Mouse (Mus musculus) MEL (cell line): ENCODE measurements around the gene Mphosph6. TPM values are rescaled to one million over a fixed set of nuclear protein-coding genes. Genes with fewer than 3 reads are reported as not detected.
A peak's percentile ranks its signal among the peaks of the same experiment; 100 is the strongest.

Source experiments
- DNase-seq: peaks from one replicate; pipeline ENCODE4 v3.0.0; 2011; ENCODE audit warnings: low read depth, low spot score
- H3K27ac ChIP-seq: 2 replicates; pipeline ENCODE4 v1.5.1; 2012; ENCODE audit warnings: low read depth, mild to moderate bottlenecking, control low read depth, low read length, moderate library complexity; ENCODE audit not compliant: control insufficient read depth
- H3K27me3 ChIP-seq, 2 experiments: fragments of 150-350 bp in 1 of 2; sonication (generic) in 1 of 2; 2 replicates each; pipeline ENCODE4 v1.6.1; 2012; ENCODE audit warnings: low read length in 2 of 2, mild to moderate bottlenecking in 2 of 2, improper control_type of control experiment in 1 of 2, moderate library complexity in 1 of 2; ENCODE audit not compliant: insufficient read depth in 2 of 2, control insufficient read depth in 1 of 2
- H3K36me3 ChIP-seq, 2 experiments: 2 replicates each; pipeline ENCODE4 v1.6.1; 2012 to 2014; ENCODE audit warnings: low read length in 2 of 2, improper control_type of control experiment in 1 of 2, inconsistent platforms in 1 of 2, mild to moderate bottlenecking in 1 of 2; ENCODE audit not compliant: insufficient read depth in 2 of 2, control insufficient read depth in 1 of 2
- H3K4me1 ChIP-seq, 2 experiments: fragments of 150-350 bp in 1 of 2; sonication (generic) in 1 of 2; 2 replicates each; pipeline ENCODE4 v1.6.1; 2012; ENCODE audit warnings: low read length in 2 of 2, improper control_type of control experiment in 1 of 2, mild to moderate bottlenecking in 1 of 2; ENCODE audit not compliant: insufficient read depth in 2 of 2, control insufficient read depth in 1 of 2
- H3K4me3 ChIP-seq, 2 experiments: fragments of 150-350 bp in 1 of 2; sonication (generic) in 1 of 2; 2 replicates each; pipeline ENCODE4 v1.5.1; 2012; ENCODE audit warnings: low read depth in 2 of 2, low read length in 2 of 2, mild to moderate bottlenecking in 2 of 2, moderate library complexity in 2 of 2, control low read depth in 1 of 2, improper control_type of control experiment in 1 of 2; ENCODE audit not compliant: control insufficient read depth in 1 of 2, insufficient read depth in 1 of 2
- H3K79me2 ChIP-seq: 2 replicates; pipeline ENCODE4 v1.6.1; 2012; ENCODE audit warnings: mild to moderate bottlenecking, low read length, moderate library complexity; ENCODE audit not compliant: control insufficient read depth, poor library complexity, insufficient read depth
- H3K9ac ChIP-seq: 2 replicates; pipeline ENCODE4 v1.6.1; 2012; ENCODE audit warnings: low read depth, mild to moderate bottlenecking, control low read depth, low read length, moderate library complexity; ENCODE audit not compliant: control insufficient read depth, poor library complexity, severe bottlenecking
- H3K9me3 ChIP-seq: fragments of 150-350 bp; sonication (generic); replicated peaks from 2 replicates; pipeline ENCODE4 v1.6.1; 2012; ENCODE audit warnings: mild to moderate bottlenecking, low read length, improper control_type of control experiment, moderate library complexity; ENCODE audit not compliant: insufficient read depth
- BHLHE40 ChIP-seq: IDR thresholded peaks from 2 replicates; pipeline ENCODE4 v1.6.1; 2012; ENCODE audit warnings: low read depth, mild to moderate bottlenecking, inconsistent platforms, low read length, improper control_type of control experiment, borderline replicate concordance
- CHD1 ChIP-seq: IDR thresholded peaks from 2 replicates; pipeline ENCODE4 v1.6.1; 2012; ENCODE audit warnings: low read depth, mild to moderate bottlenecking, inconsistent platforms, low read length, improper control_type of control experiment
- CTCF ChIP-seq, 3 experiments: IDR thresholded peaks in 2 of 3; conservative IDR thresholded peaks in 1 of 3; 2 replicates each; pipeline ENCODE4 v1.5.1; 2011 to 2012; ENCODE audit warnings: low read length in 3 of 3, low read depth in 2 of 3, mild to moderate bottlenecking in 2 of 3, improper control_type of control experiment in 1 of 3, inconsistent platforms in 1 of 3, mixed read lengths in 1 of 3, moderate library complexity in 1 of 3; ENCODE audit not compliant: control insufficient read depth in 1 of 3, insufficient read depth in 1 of 3, poor library complexity in 1 of 3, severe bottlenecking in 1 of 3
- ELF1 ChIP-seq: IDR thresholded peaks from 2 replicates; pipeline ENCODE4 v1.6.1; 2014; ENCODE audit warnings: low read depth, mild to moderate bottlenecking, inconsistent platforms, low read length, improper control_type of control experiment, moderate library complexity
- EP300 ChIP-seq, 2 experiments: IDR thresholded peaks; 2 replicates each; pipeline ENCODE4 v1.6.1; 2011; ENCODE audit warnings: improper control_type of control experiment in 2 of 2, low read length in 2 of 2, low read depth in 1 of 2, mild to moderate bottlenecking in 1 of 2
- ETS1 ChIP-seq: IDR thresholded peaks from 2 replicates; pipeline ENCODE4 v1.6.1; 2012; ENCODE audit warnings: low read depth, mild to moderate bottlenecking, inconsistent platforms, low read length, improper control_type of control experiment, moderate library complexity
- GATA1 ChIP-seq: IDR thresholded peaks from 2 replicates; pipeline ENCODE4 v1.6.1; 2011; ENCODE audit warnings: low read depth, low read length, improper control_type of control experiment
- KAT2A ChIP-seq: conservative IDR thresholded peaks from 2 replicates; pipeline ENCODE4 v1.6.1; 2012; ENCODE audit warnings: low read depth, low read length, improper control_type of control experiment, inconsistent platforms
- MAFK ChIP-seq: IDR thresholded peaks from 2 replicates; pipeline ENCODE4 v1.6.1; 2011; ENCODE audit warnings: low read depth, mild to moderate bottlenecking, low read length, improper control_type of control experiment, borderline replicate concordance
- MAX ChIP-seq: IDR thresholded peaks from 2 replicates; pipeline ENCODE4 v1.6.1; 2011; ENCODE audit warnings: low read length, improper control_type of control experiment
- MAZ ChIP-seq: IDR thresholded peaks from 2 replicates; pipeline ENCODE4 v1.6.1; 2012; ENCODE audit warnings: low read depth, mild to moderate bottlenecking, inconsistent platforms, low read length, improper control_type of control experiment
- MXI1 ChIP-seq: IDR thresholded peaks from 2 replicates; pipeline ENCODE4 v1.6.1; 2011; ENCODE audit warnings: mild to moderate bottlenecking, low read depth, low read length, improper control_type of control experiment
- MYC ChIP-seq: IDR thresholded peaks from 2 replicates; pipeline ENCODE4 v1.6.1; 2011; ENCODE audit warnings: low read depth, mild to moderate bottlenecking, low read length, improper control_type of control experiment, moderate library complexity
- NRF1 ChIP-seq: IDR thresholded peaks from 2 replicates; pipeline ENCODE4 v1.6.1; 2014; ENCODE audit warnings: low read depth, mild to moderate bottlenecking, inconsistent platforms, low read length, improper control_type of control experiment, moderate library complexity; ENCODE audit not compliant: poor library complexity, insufficient read depth, severe bottlenecking
- POLR2AphosphoS2 ChIP-seq: IDR thresholded peaks from 2 replicates; pipeline ENCODE4 v1.6.1; 2011; ENCODE audit warnings: low read length, improper control_type of control experiment
- RCOR1 ChIP-seq: IDR thresholded peaks from 2 replicates; pipeline ENCODE4 v1.6.1; 2012; ENCODE audit warnings: low read depth, mild to moderate bottlenecking, inconsistent platforms, low read length, improper control_type of control experiment
- SIN3A ChIP-seq: IDR thresholded peaks from 2 replicates; pipeline ENCODE4 v1.6.1; 2012; ENCODE audit warnings: low read length, improper control_type of control experiment, inconsistent platforms
- SMC3 ChIP-seq: IDR thresholded peaks from 2 replicates; pipeline ENCODE4 v1.6.1; 2011; ENCODE audit warnings: low read depth, low read length, improper control_type of control experiment
- TAL1 ChIP-seq: IDR thresholded peaks from 2 replicates; pipeline ENCODE4 v1.6.1; 2012; ENCODE audit warnings: mild to moderate bottlenecking, inconsistent platforms, low read length, moderate library complexity, mixed read lengths
- TBP ChIP-seq: IDR thresholded peaks from 2 replicates; pipeline ENCODE4 v1.8.0; 2011; ENCODE audit warnings: low read depth, low read length, improper control_type of control experiment
- TCF12 ChIP-seq: IDR thresholded peaks from 2 replicates; pipeline ENCODE4 v1.6.1; 2014; ENCODE audit warnings: low read depth, mild to moderate bottlenecking, inconsistent platforms, low read length, improper control_type of control experiment, moderate library complexity
- USF1 ChIP-seq: IDR thresholded peaks from 2 replicates; pipeline ENCODE4 v1.6.1; 2014; ENCODE audit warnings: low read depth, mild to moderate bottlenecking, inconsistent platforms, low read length, improper control_type of control experiment, moderate library complexity
- USF2 ChIP-seq, 2 experiments: IDR thresholded peaks; 2 replicates each; pipeline ENCODE4 v1.6.1; 2011 to 2012; ENCODE audit warnings: improper control_type of control experiment in 2 of 2, low read length in 2 of 2, borderline replicate concordance in 1 of 2, inconsistent platforms in 1 of 2, low read depth in 1 of 2, mild to moderate bottlenecking in 1 of 2; ENCODE audit not compliant: insufficient read depth in 1 of 2
- ZKSCAN1 ChIP-seq: IDR thresholded peaks from 2 replicates; pipeline ENCODE4 v1.6.1; 2012; ENCODE audit warnings: low read depth, mild to moderate bottlenecking, inconsistent platforms, low read length, improper control_type of control experiment, moderate library complexity
- ZMIZ1 ChIP-seq: IDR thresholded peaks from 2 replicates; pipeline ENCODE4 v1.6.1; 2012; ENCODE audit warnings: low read depth, mild to moderate bottlenecking, inconsistent platforms, low read length, improper control_type of control experiment, moderate library complexity
- polyA plus RNA-seq, 2 experiments: library from polyadenylated mRNA; stranded (reverse) in 1 of 2; unstranded in 1 of 2; fragments of >175 nt in 1 of 2; fragments of >200 nt in 1 of 2; gene quantifications; 2 replicates each; pipeline versions ENCODE4 v1.2.1 to v1.2.4; 2012; ENCODE audit warnings: low replicate concordance in 2 of 2, low read depth in 1 of 2; ENCODE audit not compliant: insufficient read length in 2 of 2, insufficient read depth in 1 of 2, missing spikeins in 1 of 2
- total RNA-seq: library from RNA; depleted of rRNA; stranded (reverse); fragments of 300-350 nt; gene quantifications from 2 replicates; pipeline ENCODE4 v1.2.3, GENCODE M21; 2012

Mphosph6 gene
- total and polyA plus RNA-seq, 3 experiments: 67.8 to 98.8 TPM; not detected in 1

DNA sequence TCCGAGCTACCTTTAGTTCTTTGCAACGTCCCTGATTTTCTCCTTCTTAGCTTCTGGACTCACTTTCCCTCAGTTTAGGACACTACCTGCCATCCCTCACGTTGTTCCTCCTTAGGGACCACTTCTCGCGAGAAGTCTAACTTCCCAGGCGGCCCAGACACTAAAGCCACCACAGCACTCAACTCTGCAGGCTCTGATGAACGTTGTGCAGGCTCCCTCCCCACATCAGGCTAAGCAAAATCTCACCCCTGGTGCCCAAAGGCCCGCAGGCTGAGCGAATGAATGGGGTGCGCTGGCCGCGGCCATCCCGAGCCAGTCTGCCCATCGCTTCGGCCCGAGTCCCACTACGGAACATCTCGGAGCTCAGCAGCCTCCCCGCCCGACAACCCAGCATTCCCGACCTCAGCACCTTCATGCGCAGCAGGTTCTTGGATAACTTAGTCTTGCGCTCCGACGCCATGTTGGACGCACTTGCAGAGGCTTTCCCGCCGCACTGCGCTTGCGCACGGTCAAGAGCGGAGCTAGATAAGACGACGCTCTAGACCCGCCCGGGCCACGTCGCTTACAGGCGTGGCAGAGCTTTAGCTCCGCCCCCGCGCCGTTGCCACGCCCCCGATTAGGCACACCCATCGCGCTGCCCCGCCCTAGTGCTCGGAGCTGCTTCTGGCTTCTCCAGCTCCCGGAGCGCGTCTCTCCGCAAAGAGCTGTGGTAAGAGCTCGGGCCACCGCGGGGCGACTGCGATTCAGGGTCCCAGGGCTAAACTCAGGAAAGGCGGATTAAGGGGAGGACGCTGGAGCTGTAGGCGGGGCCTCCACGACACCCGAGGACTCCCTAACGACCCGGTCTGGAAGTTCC, at the start of gene Mphosph6 (continued):
- TF ChIP-seq SMC3 (peak; percentile 41; the same call in 1 of the 2 replicates), TCF12 (peak; percentile 68), MAFK (no peak), NRF1 (peak; percentile 99), MXI1 (peak; percentile 35; the same call in 1 of the 2 replicates)

GRCm38 (mm10) chr8:117850420-117850819, 48.7 kb upstream of the Mphosph6 start:
- Histone ChIP-seq H3K27me3 (no peaks in the 10 kb centered on the region), H3K9ac (peak overlapping the region; percentile 34; the same call in 1 of the 2 replicates), H3K27ac (peak overlapping the region; percentile 30; the same call in 1 of the 2 replicates), H3K4me3 (peak overlapping the region; percentile 38 to 39), H3K79me2 (no peaks in the 10 kb centered on the region), H3K4me1 (peaks cover 13 to 25% of the 10 kb centered on the region in 2 experiments), H3K9me3 (no peaks in the 10 kb centered on the region), H3K36me3 (peaks cover 0 to 17% of the 10 kb centered on the region in 2 experiments; a peak in 2 of 4 replicates)
- peak; percentile 84 for DNase-seq
- TF ChIP-seq CTCF (IDR thresholded peaks at IDR 0.05 in 2 of 3, conservative IDR thresholded peaks at IDR 0.05 in 1 of 3; ENCODE audit: control insufficient read depth in 1 of 3, insufficient read depth in 1 of 3, low read depth in 2 of 3, low read length in 3 of 3, poor library complexity in 1 of 3, severe bottlenecking in 1 of 3) (peak in 2 of 3 experiments; percentile 19 to 27; a peak in 2 of 6 replicates), KAT2A (no peak), MAFK (no peak), ZMIZ1 (no peak), SIN3A (peak; percentile 63), USF1 (peak; percentile 87), SMC3 (no peak), BHLHE40 (peak; percentile 96), TAL1 (peak; percentile 42), GATA1 (peak; percentile 84), MYC (peak; percentile 94), MAX (peak; percentile 94), TCF12 (peak; percentile 62; the same call in 1 of the 2 replicates), ETS1 (peak; percentile 59), ZKSCAN1 (no peak), TBP (0 out of 2 replicates have a peak, but pooled peaks have one; percentile 16), ELF1 (no peak), MXI1 (peak; percentile 86), MAZ (no peak), USF2 (IDR thresholded peaks at IDR 0.05; ENCODE audit: borderline replicate concordance in 1 of 2, insufficient read depth in 1 of 2, low read depth in 1 of 2, low read length in 2 of 2) (0 out of 4 replicates have a peak, but pooled peaks of 1 of the 2 experiments have one; percentile 28), CHD1 (no peak), EP300 (IDR thresholded peaks at IDR 0.05; ENCODE audit: low read depth in 1 of 2, low read length in 2 of 2) (peak; percentile 23 to 71; a peak in 3 of 4 replicates), POLR2AphosphoS2 (no peak), RCOR1 (peak; percentile 55; the same call in 1 of the 2 replicates)
